Mouse (Mus musculus): ENCODE results near the gene Magea5.
"Not testable (repeated sequence)": the region's sequence is repeated elsewhere in the genome, so short reads cannot be mapped to it uniquely, and the experiment has no call there.

The Magea5 gene

DNA sequence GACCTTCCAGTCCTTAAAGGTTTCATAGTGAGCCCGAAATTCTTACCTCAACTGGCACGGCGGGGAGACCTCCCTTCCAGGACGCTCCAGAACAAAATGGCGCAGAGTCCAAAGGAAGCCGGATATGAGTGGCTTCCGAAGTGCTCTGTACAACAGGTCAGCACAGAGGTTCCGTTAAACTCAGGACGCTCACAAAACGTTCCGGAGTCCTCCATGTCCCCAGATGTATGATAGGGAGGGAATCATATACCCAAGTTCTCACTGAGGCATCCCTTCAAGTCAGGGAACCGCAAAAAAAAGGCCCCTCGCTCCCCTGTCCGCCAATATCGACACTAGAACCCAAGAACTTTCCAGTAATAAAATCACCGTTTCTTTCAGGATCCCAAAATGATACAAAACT lies at the start of gene Magea5:
Gene Magea5 (minus strand): TSS at position 101 of the 400 bp plus-strand sequence.
- not testable (repeated sequence) for DNase-seq

DNA sequence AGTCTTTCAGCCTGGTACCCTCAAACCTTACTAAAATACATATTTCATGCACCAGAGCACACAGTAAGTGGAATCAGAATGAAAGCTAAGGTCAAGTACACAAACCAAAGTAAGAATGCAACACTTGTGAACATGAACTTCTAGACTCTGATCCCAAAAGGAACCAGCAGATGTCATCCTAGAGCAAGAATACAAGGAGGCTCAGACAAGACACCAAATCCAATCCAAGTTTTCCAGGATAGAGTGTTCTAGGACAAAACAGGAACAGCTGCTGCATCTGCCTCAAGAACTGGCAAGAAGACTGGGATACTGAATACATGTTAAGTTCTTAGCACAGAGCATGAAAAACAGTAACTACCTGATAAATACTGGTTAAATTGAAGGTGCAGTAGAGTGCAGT lies 35.1 kb upstream of the Magea5 start:
- DNase-seq: peak; percentile 8

DNA sequence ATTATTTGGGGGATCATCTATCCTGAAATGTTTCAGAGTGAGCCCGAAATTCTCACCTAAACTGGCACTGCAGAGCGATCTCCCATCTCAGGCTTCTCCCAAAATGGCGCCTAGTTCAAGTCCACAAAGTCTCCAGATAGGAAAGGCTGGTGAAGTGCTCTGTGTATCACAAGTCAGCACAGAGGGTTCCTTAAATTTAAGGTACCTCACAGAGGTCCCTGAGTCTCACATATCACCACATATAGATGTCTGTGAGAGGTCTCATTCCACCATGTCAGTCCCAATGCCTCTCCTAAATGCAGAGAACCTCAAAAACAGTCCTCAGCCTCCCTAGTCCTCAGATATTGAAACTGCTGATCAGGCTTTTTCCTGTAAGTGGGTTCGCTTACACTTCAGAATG lies 30.6 kb upstream of the Magea5 start, which contains the start of gene Magea2:
Gene Magea2 (minus strand): TSS at position 101 of the 400 bp plus-strand sequence.
- DNase-seq: not testable (repeated sequence)

DNA sequence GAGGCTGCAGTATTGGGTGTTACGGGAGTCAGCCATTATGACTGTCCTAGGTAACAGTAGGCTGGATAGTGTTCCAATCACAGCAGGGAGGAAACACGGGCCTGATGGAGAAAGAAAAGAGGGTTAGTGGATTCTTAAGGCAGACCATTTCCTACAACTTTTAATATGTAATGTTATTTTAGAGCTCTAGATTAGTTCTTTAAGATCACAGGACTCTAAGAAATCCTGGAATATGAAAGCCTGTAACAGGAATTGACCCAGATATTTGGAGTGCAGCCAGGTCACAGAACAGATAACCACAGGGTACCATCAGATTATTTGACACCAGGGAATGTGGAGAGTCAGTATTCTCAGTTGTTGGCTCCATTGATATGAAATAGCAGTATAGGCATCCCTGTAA lies 26.7 kb upstream of the Magea5 start, which contains the start of gene Magea1:
Gene Magea1 (minus strand): TSS at position 101 of the 400 bp plus-strand sequence.
- not testable (repeated sequence) for DNase-seq
